Mouse (Mus musculus) ZHBTc4 (cell line): ENCODE data around the gene Polr2i.
A peak's percentile ranks its signal among the peaks of the same experiment; 100 is the strongest.
"Not testable (repeated sequence)": the region's sequence is repeated elsewhere in the genome, so short reads cannot be mapped to it uniquely, and the experiment has no call there.

ENCODE experiments used
- DNase-seq: peaks from one replicate; pipeline ENCODE4 v3.0.0-alpha.2; 2011; ENCODE audit warnings: low read depth, low spot score

The Polr2i gene

GRCm38 (mm10) chr7:30231669-30232454, at the start of gene Polr2i, which contains the start of gene Tbcb:
Gene Polr2i (plus strand): TSS chr7:30231948.
Gene Tbcb (minus strand): TSS chr7:30232272.
- DNase-seq = peak; percentile 99

- not testable (repeated sequence) for DNase-seq
These were observed 48.6 kb upstream of the Polr2i start for GRCm38 (mm10) chr7:30183189-30183588.

DNA sequence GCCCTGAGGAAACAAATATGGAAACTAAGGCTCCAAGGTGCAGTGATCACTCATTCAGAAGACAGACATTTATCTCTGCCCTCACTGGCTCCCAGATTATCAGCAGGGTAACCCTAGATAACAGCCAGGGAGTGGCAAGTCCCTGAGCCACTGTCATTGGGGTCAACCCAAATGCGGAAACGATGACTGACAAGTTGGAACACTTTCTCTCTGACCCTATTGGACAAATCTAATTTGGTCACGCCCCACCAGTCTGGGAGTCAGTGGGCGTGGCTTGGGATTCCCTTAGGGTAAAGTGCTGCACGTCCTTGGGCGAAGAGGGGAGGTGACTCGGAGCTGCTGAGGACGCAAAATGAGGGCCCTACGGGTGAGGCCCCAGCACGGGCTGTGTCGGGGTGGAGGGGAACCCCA, 47.9 kb upstream of the Polr2i start, which contains the start of gene Cox7a1:
Gene Cox7a1, plus strand, starts transcription at position 266 of the 411 bp plus-strand sequence.
- DNase-seq = peak; percentile 97

DNA sequence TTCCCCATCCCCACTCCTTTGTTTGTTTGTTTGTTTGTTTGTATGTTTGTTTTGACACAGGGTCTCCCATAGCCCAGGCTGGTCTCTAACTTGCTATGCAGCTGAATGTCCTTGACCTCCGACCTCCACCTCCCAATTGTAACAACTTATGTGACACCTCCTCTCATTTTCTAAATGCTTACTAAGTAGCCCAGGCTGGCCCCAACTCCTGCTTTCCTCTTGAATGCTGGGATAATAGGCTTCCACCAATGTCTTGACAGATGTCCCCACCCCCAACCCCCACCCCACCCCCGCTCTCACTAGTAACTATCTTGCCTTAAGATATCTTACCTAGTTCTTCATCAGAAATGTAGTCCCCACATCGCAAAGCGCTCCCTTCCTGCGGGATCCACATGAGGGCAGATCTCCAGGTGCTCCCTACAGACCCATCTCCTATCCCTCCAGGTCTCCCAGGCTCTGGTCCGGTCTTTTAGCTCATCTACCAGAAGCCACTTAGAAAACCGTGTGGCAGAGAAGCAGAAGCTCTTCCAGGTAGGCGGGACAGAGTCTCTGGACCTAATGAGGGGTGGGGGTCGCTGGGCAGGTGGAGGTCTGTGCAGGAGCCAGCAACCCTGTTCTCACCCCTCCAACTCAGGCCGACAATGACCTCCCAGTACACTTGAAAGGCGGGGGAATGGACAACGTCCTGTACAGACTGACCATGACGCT, 47.0 kb upstream of the Polr2i start:
- DNase-seq = no peak

GRCm38 (mm10) chr7:30188344-30189115, 43.2 kb upstream of the Polr2i start:
- DNase-seq = peak; percentile 74

DNA sequence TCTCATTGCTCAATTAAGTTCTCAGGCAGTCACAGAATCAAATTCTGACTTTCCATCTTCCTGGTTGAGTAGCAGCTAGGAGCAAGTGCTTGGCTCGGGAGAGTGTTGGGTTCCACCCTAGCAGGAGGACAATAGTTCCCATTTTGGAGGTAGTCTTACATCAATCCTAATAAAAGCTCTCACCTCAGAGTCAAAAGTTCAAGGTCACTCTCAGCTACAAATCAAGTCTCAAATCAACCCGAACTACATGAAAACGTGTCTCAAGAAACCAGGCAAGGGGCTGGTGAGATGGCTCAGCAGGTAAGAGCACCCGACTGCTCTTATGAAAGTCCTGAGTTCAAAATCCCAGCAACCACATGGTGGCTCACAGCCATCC, 42.6 kb upstream of the Polr2i start:
- DNase-seq = peak; percentile 86

DNA sequence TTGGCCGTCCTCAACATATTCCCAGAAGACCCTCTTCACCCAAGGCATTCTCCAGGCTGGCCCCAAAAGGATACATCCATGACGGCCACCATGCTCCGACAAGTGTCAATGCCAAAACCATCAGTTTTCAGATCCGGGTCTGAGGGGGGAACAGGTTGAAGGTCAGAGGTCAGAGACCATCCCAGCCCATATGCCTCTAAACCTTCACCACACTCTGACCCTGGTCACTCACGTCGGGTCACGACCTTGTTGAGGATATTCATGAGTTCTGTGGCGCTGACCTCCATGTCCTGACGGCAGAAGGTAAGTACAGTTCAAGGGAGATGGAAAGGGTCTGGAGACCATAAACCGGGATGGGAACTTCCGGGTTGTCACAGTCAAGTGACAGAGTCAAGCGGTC, 39.7 kb upstream of the Polr2i start:
- no peak for DNase-seq

DNA sequence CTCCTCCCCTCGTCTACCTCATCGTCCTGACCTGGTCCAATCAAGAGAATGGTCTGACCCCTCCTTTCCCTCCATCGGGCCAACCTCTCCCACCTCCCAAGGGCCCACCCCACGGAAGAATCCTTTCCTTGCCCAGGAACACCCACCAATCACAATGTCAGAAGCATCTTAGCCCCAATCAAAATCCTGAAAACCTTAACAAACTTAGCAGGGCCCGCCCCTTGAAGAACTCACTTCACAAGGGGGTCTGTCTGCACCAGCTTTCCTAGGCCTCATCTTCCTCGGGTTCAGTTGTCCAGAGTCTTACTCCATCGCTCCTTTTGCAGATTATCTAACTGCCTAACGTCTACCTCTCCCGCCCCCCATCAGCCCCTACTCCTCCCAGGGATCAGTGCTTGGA, 38.7 kb upstream of the Polr2i start:
- peak; percentile 94 for DNase-seq

- peak; percentile 95 for DNase-seq
These were observed 38.1 kb upstream of the Polr2i start for GRCm38 (mm10) chr7:30193581-30194100.

- DNase-seq = peak; percentile 57
These were observed 37.5 kb upstream of the Polr2i start for GRCm38 (mm10) chr7:30194101-30194831.

GRCm38 (mm10) chr7:30194884-30195283, 36.9 kb upstream of the Polr2i start:
- peak; percentile 98 for DNase-seq

GRCm38 (mm10) chr7:30195461-30195860, 36.3 kb upstream of the Polr2i start:
- no peak for DNase-seq

DNA sequence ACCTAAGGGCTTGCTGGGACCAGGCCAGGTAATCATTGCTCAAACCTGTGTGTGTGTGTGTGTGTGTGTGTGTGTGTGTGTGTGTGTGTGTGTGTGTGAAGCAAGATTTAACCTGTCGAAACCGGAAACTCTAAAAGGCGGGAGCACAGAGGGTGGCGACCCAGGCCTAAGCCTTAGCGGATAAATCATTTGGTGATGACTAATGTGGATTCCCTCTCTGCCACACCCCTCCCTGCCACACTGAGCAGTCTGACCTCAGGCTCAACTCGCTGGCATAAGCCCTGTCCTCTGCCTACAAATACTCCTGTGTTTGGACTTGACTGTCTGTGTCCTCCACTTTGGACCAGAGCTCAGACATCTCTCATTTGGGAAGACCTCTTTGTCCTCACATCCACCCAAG, 35.6 kb upstream of the Polr2i start:
- peak; percentile 71 for DNase-seq

DNA sequence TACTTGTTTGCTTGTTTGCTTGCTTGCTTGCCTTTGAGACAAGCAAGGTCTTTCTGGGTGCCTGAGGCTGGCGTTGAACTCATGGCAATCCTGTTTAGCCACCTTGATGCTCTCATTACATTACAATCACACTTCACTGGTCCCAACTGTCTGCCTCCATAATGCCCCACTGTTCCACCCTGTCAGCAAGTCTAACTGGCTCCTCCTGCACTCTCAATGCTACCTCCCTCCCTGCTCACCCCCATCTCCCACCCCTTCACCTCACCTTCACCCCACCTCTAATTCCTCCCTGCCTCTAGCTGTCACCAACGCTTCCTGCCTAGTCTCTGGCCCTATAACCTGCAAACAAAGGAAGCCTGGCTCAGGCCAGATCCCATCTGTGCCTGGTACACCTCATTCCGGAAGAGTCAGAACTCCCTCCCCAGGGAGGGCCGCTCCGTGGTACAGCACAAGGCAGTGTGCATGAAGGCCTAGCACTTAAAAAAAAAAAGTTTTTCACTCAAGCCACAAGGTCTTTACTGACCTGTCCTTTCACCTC, 34.1 kb upstream of the Polr2i start:
- peak; percentile 90 for DNase-seq

DNA sequence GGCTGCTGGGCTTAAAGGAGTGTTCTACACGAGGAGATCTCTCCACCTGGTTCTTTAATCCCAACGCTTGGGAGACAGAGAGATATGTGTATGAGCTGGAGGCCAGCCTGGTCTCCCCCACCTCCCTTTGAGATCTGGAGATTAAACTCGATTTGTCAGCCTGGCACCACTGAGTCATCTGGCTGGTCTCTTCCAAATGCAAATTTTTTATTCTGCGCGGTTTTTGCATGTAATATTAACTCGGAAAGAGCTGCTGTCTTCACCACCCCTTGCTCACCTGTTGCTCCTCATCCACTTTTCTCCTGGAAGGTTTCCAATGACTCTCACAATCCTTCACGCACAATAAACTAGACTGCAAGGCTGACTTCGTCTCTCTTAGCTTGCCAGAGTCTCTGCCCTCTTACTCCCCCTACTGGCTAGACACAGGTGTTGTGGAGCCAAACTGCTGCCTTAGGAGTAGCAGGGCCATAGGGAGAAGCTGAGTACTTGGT, 33.2 kb upstream of the Polr2i start, which contains the start of gene Capns1:
Gene Capns1, minus strand, starts transcription at position 331 of the 491 bp plus-strand sequence.
- DNase-seq = peak; percentile 94

DNA sequence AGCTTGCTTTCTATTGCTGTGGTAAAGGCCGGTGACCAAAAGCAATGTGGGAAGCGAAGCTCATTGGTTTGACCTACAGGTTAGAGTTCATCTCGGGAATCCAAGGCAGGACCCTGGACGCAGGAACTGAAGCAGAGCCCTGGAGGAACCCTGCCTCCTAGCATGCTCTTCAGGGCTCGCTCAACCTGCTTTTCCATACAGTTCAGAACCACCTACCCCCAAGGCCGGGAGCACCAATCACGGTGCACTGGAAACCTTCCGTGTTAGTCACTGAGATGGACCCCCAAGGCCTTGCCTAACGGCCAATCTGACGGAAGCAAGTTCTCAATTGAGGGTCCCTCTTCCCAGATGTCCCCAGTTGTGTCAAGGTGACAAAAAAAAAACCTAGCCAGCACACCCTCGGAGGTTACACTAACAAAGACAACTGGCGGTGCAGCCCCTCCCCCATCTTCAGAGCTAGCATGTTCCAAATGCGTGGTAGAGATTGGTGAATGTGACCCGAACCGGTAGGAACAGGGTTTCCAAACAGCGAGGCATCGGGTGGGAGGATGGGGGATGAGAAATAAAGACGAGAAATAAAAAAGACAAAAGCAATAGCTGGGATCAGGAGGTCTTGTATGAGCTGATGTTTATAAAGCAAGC, 32.1 kb upstream of the Polr2i start:
- DNase-seq = peak; percentile 73

DNA sequence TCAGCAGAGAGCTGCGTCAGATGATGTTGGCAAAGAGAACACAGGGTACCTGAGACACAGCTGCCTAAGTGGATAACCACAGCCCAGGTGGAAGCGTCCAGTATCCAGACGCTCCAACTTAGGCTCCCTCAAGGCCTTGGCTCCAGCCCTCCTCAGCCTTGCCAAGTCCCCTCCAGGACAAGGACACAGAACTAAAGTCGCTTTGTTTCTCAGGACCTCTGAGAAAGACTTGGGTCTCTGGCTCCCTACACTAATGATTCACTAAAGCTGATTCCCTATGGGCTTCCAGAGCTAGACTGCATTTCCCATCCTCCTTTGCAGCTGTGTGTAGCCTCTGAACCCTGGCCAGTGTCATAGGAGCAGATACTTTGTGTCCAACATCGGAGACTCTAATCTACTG, 31.5 kb upstream of the Polr2i start:
- DNase-seq = no peak

DNA sequence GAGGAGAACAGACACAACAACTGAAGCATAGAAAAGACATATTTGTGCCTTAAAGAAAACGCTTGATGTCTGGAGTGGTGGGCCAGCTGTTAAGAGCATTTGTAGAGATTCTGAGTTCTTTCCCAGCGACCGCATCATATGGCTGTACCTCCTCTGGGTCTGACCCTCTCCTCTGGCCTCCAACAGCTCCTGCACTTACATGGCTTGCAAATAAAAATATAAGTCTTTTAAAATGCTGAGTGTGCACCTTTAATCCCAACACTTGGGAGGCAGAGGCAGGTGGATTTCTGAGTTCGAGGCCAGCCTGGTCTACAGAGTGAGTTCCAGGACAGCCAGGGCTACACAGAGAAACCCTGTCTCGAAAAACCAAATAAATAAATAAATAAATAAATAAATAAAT, 31.1 kb upstream of the Polr2i start:
- not testable (repeated sequence) for DNase-seq

DNA sequence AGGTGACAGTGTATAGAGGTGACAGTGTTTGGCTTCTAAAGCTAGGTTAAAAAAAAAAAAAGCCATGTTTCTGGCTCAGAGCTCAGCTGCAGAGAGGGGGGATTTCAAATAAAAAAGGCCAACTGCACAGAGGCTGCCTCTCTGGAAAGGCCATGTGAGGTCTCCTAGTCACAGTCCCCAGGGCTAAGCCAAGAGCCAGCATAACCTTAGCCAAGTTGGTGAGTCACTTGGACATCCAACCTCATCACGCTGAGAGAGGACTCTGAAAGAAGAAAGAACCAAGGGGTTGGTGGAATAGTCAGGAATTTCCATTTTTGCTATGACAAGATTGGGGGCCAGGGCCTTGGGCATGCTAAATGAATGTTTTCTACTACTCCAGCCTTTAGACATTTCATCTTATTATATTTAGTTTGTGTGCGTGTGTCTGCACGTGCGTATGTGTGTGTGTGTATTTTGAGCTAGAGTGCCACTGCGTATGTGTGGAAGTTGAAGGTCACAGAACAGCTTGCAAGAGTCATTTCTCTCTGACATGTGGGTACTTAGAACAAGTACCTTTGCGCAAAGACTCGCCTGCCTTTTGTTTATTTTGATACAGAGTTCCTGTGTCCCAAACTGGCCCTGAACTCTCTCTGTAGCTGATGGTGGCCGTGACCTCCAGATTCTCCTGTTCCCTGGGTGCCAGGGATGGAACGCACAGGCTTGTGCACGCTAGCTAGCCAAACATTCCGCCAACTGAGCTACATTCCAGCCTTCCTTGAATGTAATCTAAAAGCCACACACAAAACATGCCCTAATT, 28.7 kb upstream of the Polr2i start:
- no peak for DNase-seq
